Mouse (Mus musculus) brain, embryonic 14.5 days (tissue): ENCODE measurements around the gene Ube2f.

ENCODE experiments used
- CTCF ChIP-seq: fragments of 200-500 bp; IDR thresholded peaks from 2 replicates; pipeline ENCODE4 v1.5.1; 2012; ENCODE audit warnings: inconsistent platforms, mild to moderate bottlenecking, moderate library complexity, borderline replicate concordance; ENCODE audit not compliant: insufficient read depth, insufficient read length; ENCODE audit errors: extremely low read depth
- POLR2A ChIP-seq: fragments of 200-500 bp; IDR thresholded peaks from 2 replicates; pipeline ENCODE4 v1.6.1; 2012; ENCODE audit warnings: mild to moderate bottlenecking, inconsistent platforms, borderline replicate concordance; ENCODE audit not compliant: poor library complexity, insufficient read depth, insufficient read length, severe bottlenecking; ENCODE audit errors: extremely low read depth

DNA sequence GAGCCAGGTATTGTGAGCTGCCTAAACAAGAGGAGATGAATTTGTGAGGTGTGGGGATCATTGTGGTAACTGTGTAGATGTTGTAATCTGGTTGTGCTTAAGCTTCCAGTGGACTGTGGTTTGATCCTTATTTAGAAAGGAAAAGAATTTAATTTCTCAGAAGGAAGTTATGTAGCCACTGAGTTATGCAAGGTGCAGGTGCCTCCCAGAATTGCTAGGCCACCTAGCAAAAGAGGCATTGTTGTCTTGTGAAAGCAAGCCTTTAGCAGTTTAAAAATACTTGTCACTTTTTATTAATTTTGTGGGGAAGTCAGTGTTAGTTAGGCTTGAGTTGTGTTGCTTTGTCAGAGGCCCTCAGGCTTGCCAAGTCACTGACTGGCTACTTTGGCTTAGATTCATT, 7.8 kb downstream of the Ube2f start:
- TF ChIP-seq CTCF = no peak
- no peak for TF ChIP-seq POLR2A
